Mouse (Mus musculus): ENCODE measurements around the gene Tceanc2. TPM values are rescaled to one million over a fixed set of nuclear protein-coding genes. Genes with fewer than 3 reads are reported as not detected.
"Not testable (repeated sequence)": the region's sequence is repeated elsewhere in the genome, so short reads cannot be mapped to it uniquely, and the experiment has no call there.

The Tceanc2 gene
- polyA plus RNA-seq, 1 experiment from 2014 or later, result 22.8 TPM

- H3K4me1 ChIP-seq (ENCODE audit: control insufficient read depth, insufficient read depth, low read length); H3K27me3 ChIP-seq (ENCODE audit: control insufficient read depth, insufficient read depth, low read length); H3K36me3 ChIP-seq (ENCODE audit: control insufficient read depth, insufficient read depth, low read length); H3K9me3 ChIP-seq (ENCODE audit: control insufficient read depth, low read length); H3K27ac ChIP-seq (ENCODE audit: low read depth, low read length); H3K4me3 ChIP-seq (ENCODE audit: low read depth, low read length); H3K4me2 ChIP-seq; ATAC-seq (ENCODE audit: low FRiP score); H3K9ac ChIP-seq (ENCODE audit: low read length); DNase-seq (ENCODE audit: low spot score, missing footprints): not testable (repeated sequence)
- WGBS, result 93% methylated on average over 6 of the region's 6 CpGs
Measured at GRCm38 (mm10) chr4:107109181-107109580, 69.7 kb downstream of the Tceanc2 start.

GRCm38 (mm10) chr4:107108291-107108731 lies 70.6 kb downstream of the Tceanc2 start:
- H3K4me3 ChIP-seq (ENCODE audit: low read depth, low read length), result no peak overlapping the region
- ATAC-seq (ENCODE audit: low FRiP score), result peak; percentile 44; the same call in 1 of the 2 replicates
- no peaks in the 10 kb centered on the region for H3K27me3 ChIP-seq (ENCODE audit: control insufficient read depth, insufficient read depth, low read length)
- H3K4me2 ChIP-seq, result no peak overlapping the region
- H3K36me3 ChIP-seq (ENCODE audit: control insufficient read depth, insufficient read depth, low read length), result no peaks in the 10 kb centered on the region
- WGBS, result 62% methylated on average over 13 of the region's 13 CpGs
- H3K4me1 ChIP-seq (ENCODE audit: control insufficient read depth, insufficient read depth, low read length), result peaks cover 5% of the 10 kb centered on the region
- H3K9ac ChIP-seq (ENCODE audit: low read length), result no peak overlapping the region
- H3K27ac ChIP-seq (ENCODE audit: low read depth, low read length), result peak overlapping the region; percentile 35; the same call in 1 of the 2 replicates
- DNase-seq (ENCODE audit: low spot score, missing footprints), result no peak
- H3K9me3 ChIP-seq (ENCODE audit: control insufficient read depth, low read length), result no peaks in the 10 kb centered on the region

GRCm38 (mm10) chr4:107106777-107107176 lies 72.1 kb downstream of the Tceanc2 start:
- Histone ChIP-seq H3K4me3 (ENCODE audit: low read depth, low read length) (no peak overlapping the region), H3K36me3 (ENCODE audit: control insufficient read depth, insufficient read depth, low read length) (no peaks in the 10 kb centered on the region), H3K9ac (ENCODE audit: low read length) (no peak overlapping the region), H3K27ac (ENCODE audit: low read depth, low read length) (no peak overlapping the region), H3K9me3 (ENCODE audit: control insufficient read depth, low read length) (no peaks in the 10 kb centered on the region), H3K27me3 (ENCODE audit: control insufficient read depth, insufficient read depth, low read length) (no peaks in the 10 kb centered on the region), H3K4me1 (ENCODE audit: control insufficient read depth, insufficient read depth, low read length) (peaks cover 11% of the 10 kb centered on the region), H3K4me2 (no peak overlapping the region)
- DNase-seq (ENCODE audit: low spot score, missing footprints) (no peak), ATAC-seq (ENCODE audit: low FRiP score) (no peak)
- 94% methylated on average over 16 of the region's 16 CpGs for WGBS

GRCm38 (mm10) chr4:107102220-107102619 lies 76.7 kb downstream of the Tceanc2 start:
- H3K36me3 ChIP-seq (ENCODE audit: control insufficient read depth, insufficient read depth, low read length), result no peaks in the 10 kb centered on the region
- H3K4me1 ChIP-seq (ENCODE audit: control insufficient read depth, insufficient read depth, low read length), result peaks cover 6% of the 10 kb centered on the region
- no peak overlapping the region for H3K9ac ChIP-seq (ENCODE audit: low read length)
- 80% methylated on average over 8 of the region's 8 CpGs for WGBS
- H3K27me3 ChIP-seq (ENCODE audit: control insufficient read depth, insufficient read depth, low read length), result no peaks in the 10 kb centered on the region
- ATAC-seq (ENCODE audit: low FRiP score), result no peak
- no peak overlapping the region for H3K27ac ChIP-seq (ENCODE audit: low read depth, low read length)
- no peak overlapping the region for H3K4me3 ChIP-seq (ENCODE audit: low read depth, low read length)
- H3K4me2 ChIP-seq, result no peak overlapping the region
- DNase-seq (ENCODE audit: low spot score, missing footprints), result no peak
- no peaks in the 10 kb centered on the region for H3K9me3 ChIP-seq (ENCODE audit: control insufficient read depth, low read length)

GRCm38 (mm10) chr4:107098791-107099525 lies 80.0 kb downstream of the Tceanc2 start:
- 85% methylated on average over 17 of the region's 17 CpGs for WGBS
- DNase-seq (ENCODE audit: low spot score, missing footprints), result no peak
- ATAC-seq (ENCODE audit: low FRiP score), result no peak
- Histone ChIP-seq H3K27ac (ENCODE audit: low read depth, low read length) (no peak overlapping the region), H3K4me2 (no peak overlapping the region), H3K4me1 (ENCODE audit: control insufficient read depth, insufficient read depth, low read length) (peaks cover 16% of the 10 kb centered on the region), H3K9ac (ENCODE audit: low read length) (no peak overlapping the region), H3K36me3 (ENCODE audit: control insufficient read depth, insufficient read depth, low read length) (no peaks in the 10 kb centered on the region), H3K4me3 (ENCODE audit: low read depth, low read length) (no peak overlapping the region), H3K9me3 (ENCODE audit: control insufficient read depth, low read length) (no peaks in the 10 kb centered on the region), H3K27me3 (ENCODE audit: control insufficient read depth, insufficient read depth, low read length) (no peaks in the 10 kb centered on the region)

- 78% methylated on average over 10 of the region's 10 CpGs for WGBS
- DNase-seq (ENCODE audit: low spot score, missing footprints) (no peak), ATAC-seq (ENCODE audit: low FRiP score) (no peak)
- no peak overlapping the region for H3K9ac ChIP-seq (ENCODE audit: low read length)
- H3K36me3 ChIP-seq (ENCODE audit: control insufficient read depth, insufficient read depth, low read length), result no peaks in the 10 kb centered on the region
- no peak overlapping the region for H3K4me2 ChIP-seq
- no peaks in the 10 kb centered on the region for H3K9me3 ChIP-seq (ENCODE audit: control insufficient read depth, low read length)
- H3K27me3 ChIP-seq (ENCODE audit: control insufficient read depth, insufficient read depth, low read length), result no peaks in the 10 kb centered on the region
- H3K27ac ChIP-seq (ENCODE audit: low read depth, low read length), result no peak overlapping the region
- H3K4me3 ChIP-seq (ENCODE audit: low read depth, low read length), result no peak overlapping the region
- peaks cover 17% of the 10 kb centered on the region for H3K4me1 ChIP-seq (ENCODE audit: control insufficient read depth, insufficient read depth, low read length)
Measured at GRCm38 (mm10) chr4:107098375-107098774, 80.5 kb downstream of the Tceanc2 start.

GRCm38 (mm10) chr4:107097871-107098270 lies 81.0 kb downstream of the Tceanc2 start:
- no peak for DNase-seq (ENCODE audit: low spot score, missing footprints)
- H3K9ac ChIP-seq (ENCODE audit: low read length), result no peak overlapping the region
- H3K4me3 ChIP-seq (ENCODE audit: low read depth, low read length), result no peak overlapping the region
- no peaks in the 10 kb centered on the region for H3K9me3 ChIP-seq (ENCODE audit: control insufficient read depth, low read length)
- H3K4me2 ChIP-seq, result no peak overlapping the region
- no peak overlapping the region for H3K27ac ChIP-seq (ENCODE audit: low read depth, low read length)
- ATAC-seq (ENCODE audit: low FRiP score), result no peak
- H3K36me3 ChIP-seq (ENCODE audit: control insufficient read depth, insufficient read depth, low read length), result no peaks in the 10 kb centered on the region
- 59% methylated on average over 15 of the region's 15 CpGs for WGBS
- peaks cover 19% of the 10 kb centered on the region for H3K4me1 ChIP-seq (ENCODE audit: control insufficient read depth, insufficient read depth, low read length)
- H3K27me3 ChIP-seq (ENCODE audit: control insufficient read depth, insufficient read depth, low read length), result no peaks in the 10 kb centered on the region

- no peak for ATAC-seq (ENCODE audit: low FRiP score)
- Histone ChIP-seq H3K27ac (ENCODE audit: low read depth, low read length) (no peak within 1 kb of the TSS; the same call in 1 of the 2 replicates), H3K9me3 (ENCODE audit: control insufficient read depth, low read length) (no peaks in the 10 kb centered on the region), H3K36me3 (ENCODE audit: control insufficient read depth, insufficient read depth, low read length) (no peaks in the 10 kb centered on the region), H3K9ac (ENCODE audit: low read length) (peak within 1 kb of the TSS; percentile 27; the same call in 1 of the 2 replicates), H3K4me3 (ENCODE audit: low read depth, low read length) (no peak within 1 kb of the TSS), H3K4me1 (ENCODE audit: control insufficient read depth, insufficient read depth, low read length) (peaks cover 14% of the 10 kb centered on the region; the same call in 1 of the 2 replicates), H3K4me2 (no peak within 1 kb of the TSS), H3K27me3 (ENCODE audit: control insufficient read depth, insufficient read depth, low read length) (no peaks in the 10 kb centered on the region)
- 58% methylated on average over 16 of the region's 16 CpGs for WGBS
- DNase-seq (ENCODE audit: low spot score, missing footprints), result no peak
Measured at GRCm38 (mm10) chr4:107096841-107097373, 82.0 kb downstream of the Tceanc2 start, which contains the start of gene Cdcp2. TSS of gene Cdcp2 (plus strand) at chr4:107096891.

- Histone ChIP-seq H3K9ac (ENCODE audit: low read length) (no peak overlapping the region; the same call in 1 of the 2 replicates), H3K4me3 (ENCODE audit: low read depth, low read length) (no peak overlapping the region), H3K27me3 (ENCODE audit: control insufficient read depth, insufficient read depth, low read length) (no peaks in the 10 kb centered on the region), H3K4me2 (no peak overlapping the region), H3K27ac (ENCODE audit: low read depth, low read length) (no peak overlapping the region), H3K9me3 (ENCODE audit: control insufficient read depth, low read length) (no peaks in the 10 kb centered on the region), H3K36me3 (ENCODE audit: control insufficient read depth, insufficient read depth, low read length) (no peaks in the 10 kb centered on the region), H3K4me1 (ENCODE audit: control insufficient read depth, insufficient read depth, low read length) (peaks cover 14% of the 10 kb centered on the region; the same call in 1 of the 2 replicates)
- 34% methylated on average over 6 of the region's 6 CpGs for WGBS
- 0 out of 2 replicates have a peak, but pooled peaks have one; percentile 26 for ATAC-seq (ENCODE audit: low FRiP score)
- DNase-seq (ENCODE audit: low spot score, missing footprints), result no peak
Measured at GRCm38 (mm10) chr4:107096043-107096442, 82.9 kb downstream of the Tceanc2 start.

All from midbrain, embryonic 11.5 days (tissue).